Comparison of ENCODE assay signal across 9 mouse cellular contexts in genomic region chr2:102899238-102899637, GRCm38 (mm10). TPM values are rescaled to one million over a fixed set of nuclear protein-coding genes. Genes with fewer than 3 reads are reported as not detected.
DNase-seq lines count a peak whose midpoint lies in the region; ATAC-seq and TF ChIP-seq lines count a peak whose summit lies in the region.
"Had no signal": no experiment of that assay in that cellular context is flagged by ENCODE, and none has a peak within 500 bp of the region (broad histone marks: within the 10 kb centered on the region; RNA-seq: fewer than 3 reads in every experiment).

No protein-coding gene starts in this region.

- H3K4me1 ChIP-seq in erythroblast, embryonic 14.5 days (ENCODE audit: control insufficient read depth), result peaks cover 60% of the 10 kb centered on the region
- peaks cover 7% of the 10 kb centered on the region; the same call in 1 of the 2 replicates for H3K4me1 ChIP-seq in embryonic facial prominence, embryonic 14.5 days (ENCODE audit: control insufficient read depth, insufficient read depth, low read length)
- H3K4me1 ChIP-seq in liver, adult 2 months (ENCODE audit: control insufficient read depth, insufficient read depth, low read length), result no peaks in the 10 kb centered on the region; the same call in 1 of the 2 replicates

- H3K4me2 ChIP-seq in embryonic facial prominence, embryonic 14.5 days (ENCODE audit: low read depth, low read length), result peak overlapping the region; percentile 83

- peaks cover 2% of the 10 kb centered on the region; the same call in 1 of the 2 replicates for H3K36me3 ChIP-seq in erythroblast, embryonic 14.5 days (ENCODE audit: control insufficient read depth)
- no peaks in the 10 kb centered on the region for H3K36me3 ChIP-seq in embryonic facial prominence, embryonic 14.5 days (ENCODE audit: control insufficient read depth, insufficient read depth, low read length)
- no peaks in the 10 kb centered on the region for H3K36me3 ChIP-seq in liver, adult 2 months (ENCODE audit: control insufficient read depth, insufficient read depth, low read length)

- no peaks in the 10 kb centered on the region for H3K79me2 ChIP-seq in liver, adult 2 months (ENCODE audit: control insufficient read depth, insufficient read depth, low read length)

- WGBS in embryonic facial prominence, embryonic 14.5 days, result 67% methylated on average over 3 of the region's 3 CpGs
- 71% methylated on average over 3 of the region's 3 CpGs for WGBS in liver, adult 2 months

- peak overlapping the region; percentile 80 for H3K4me3 ChIP-seq in erythroblast, embryonic 14.5 days (replicated peaks)
- H3K4me3 ChIP-seq in embryonic facial prominence, embryonic 14.5 days (ENCODE audit: low read depth, low read length), result peak overlapping the region; percentile 47
- H3K4me3 ChIP-seq in liver, adult 2 months (ENCODE audit: insufficient read depth, low read depth, low read length), result peak overlapping the region; percentile 37

- ATAC-seq in erythroblast, adult 5-6 weeks (replicated peaks; ENCODE audit: low FRiP score, poor library complexity, severe bottlenecking), result no peak
- ATAC-seq in embryonic facial prominence, embryonic 14.5 days (ENCODE audit: low read depth), result no peak
- ATAC-seq in megakaryocyte progenitor cell, adult 5-6 weeks (replicated peaks; ENCODE audit: poor library complexity), result peak; percentile 31

- DNase-seq in embryonic facial prominence, embryonic 14.5 days (ENCODE audit: low spot score), result no peak
- DNase-seq in liver, adult 2 months (ENCODE audit: extremely low read depth, low read depth, low spot score), result peak; percentile 12
- DNase-seq in adrenal gland, postnatal 36 days, result no peak
- DNase-seq in cerebellum, adult 11-12 months, result no peak
- no peak for DNase-seq in layer of hippocampus, postnatal 25 days (ENCODE audit: extremely low spot score in 1 of 2, low spot score in 1 of 2)
- DNase-seq: thymus, postnatal 14 days had no signal

- no peak overlapping the region for H3K27ac ChIP-seq in embryonic facial prominence, embryonic 14.5 days (replicated peaks; ENCODE audit: low read depth, low read length)
- H3K27ac ChIP-seq in liver, adult 2 months (replicated peaks; ENCODE audit: insufficient read depth, low read depth, low read length), result peak overlapping the region; percentile 36; the same call in 1 of the 2 replicates

- TF ChIP-seq POLR2A in liver, adult 2 months (IDR thresholded peaks at IDR 0.05; ENCODE audit: extremely low read depth, insufficient read depth, low read length), result no peak

- no peaks in the 10 kb centered on the region for H3K27me3 ChIP-seq in erythroblast, embryonic 14.5 days (ENCODE audit: control insufficient read depth)
- 0 out of 2 replicates have a peak, but pooled peaks cover 2% of the 10 kb centered on the region for H3K27me3 ChIP-seq in embryonic facial prominence, embryonic 14.5 days (replicated peaks; ENCODE audit: control insufficient read depth, insufficient read depth, low read length)
- H3K27me3 ChIP-seq in liver, adult 2 months (ENCODE audit: control insufficient read depth, insufficient read depth, low read length), result no peaks in the 10 kb centered on the region

- no peak for TF ChIP-seq CTCF in liver, adult 2 months (IDR thresholded peaks at IDR 0.05; ENCODE audit: low read depth, low read length)

- H3K9me3 ChIP-seq in erythroblast, embryonic 14.5 days (ENCODE audit: control insufficient read depth, low read length), result no peaks in the 10 kb centered on the region
- no peaks in the 10 kb centered on the region for H3K9me3 ChIP-seq in embryonic facial prominence, embryonic 14.5 days (ENCODE audit: control insufficient read depth, low read length)

- 0 out of 2 replicates have a peak overlapping the region, but pooled peaks have one; percentile 64 for H3K9ac ChIP-seq in embryonic facial prominence, embryonic 14.5 days (ENCODE audit: low read depth, low read length)
- peak overlapping the region; percentile 43; the same call in 1 of the 2 replicates for H3K9ac ChIP-seq in liver, adult 2 months (ENCODE audit: low read depth, low read length)

RNA-seq across cellular contexts. Expression of gene Cd44, which starts 2.2 kb away (rescaled TPM):
- 0.08 and 0.09 TPM in 2 replicates for polyA plus RNA-seq in erythroblast, embryonic 14.5 days (2012)
- total RNA-seq in erythroblast, adult 5-6 weeks (2015; ENCODE audit: low replicate concordance), result 59.9 and 67.5 TPM in 2 replicates
- total RNA-seq in erythroblast, adult 5-6 weeks (2017; ENCODE audit: low replicate concordance), result 36.5 and 44.4 TPM in 2 replicates
- 49.8 and 57.3 TPM in 2 replicates for polyA plus RNA-seq in embryonic facial prominence, embryonic 14.5 days (2014; fragmentation: Nextera tagmentation; extraction: Ambion mirVana)
- total RNA-seq in liver, adult 2 months (2014; rRNA removed), result 3.3 and 6.0 TPM in 2 replicates
- 1.1 and 2.2 TPM in 2 replicates for polyA plus RNA-seq in liver, adult 2 months (2012; rRNA removed)
- total RNA-seq in megakaryocyte progenitor cell, adult 5-6 weeks (2015), result 182 and 183 TPM in 2 replicates
- 128 and 134 TPM in 2 replicates for total RNA-seq in megakaryocyte progenitor cell, adult 5-6 weeks (2017)
- total RNA-seq in adrenal gland, postnatal 36 days (2021), result 10 to 100 TPM; 59.9 to 62.0 TPM
- 1 to 10 TPM; 3.7 to 4.0 TPM for total RNA-seq in layer of hippocampus, postnatal 25 days (2021)
